Mouse (Mus musculus) layer of hippocampus, adult 18-20 months (tissue): Measurements from ENCODE around the gene Snw1. TPM values are rescaled to one million over a fixed set of nuclear protein-coding genes. Genes with fewer than 3 reads are reported as not detected.
"Not testable (repeated sequence)": the region's sequence is repeated elsewhere in the genome, so short reads cannot be mapped to it uniquely, and the experiment has no call there.

Experiments
- DNase-seq, 2 experiments: peaks; one replicate each; pipeline ENCODE4 v3.0.0; 2022; ENCODE audit warnings: low spot score in 2 of 2
- long read RNA-seq: library from polyadenylated mRNA; stranded (forward); transcript quantifications from one replicate; pipeline ENCODE4 v2.0.0, GENCODE M21; 2021
- total RNA-seq, 2 experiments: library from RNA; stranded (reverse); gene quantifications; 2 replicates each; pipeline ENCODE4 v1.2.3; 2021

Gene Snw1
- total RNA-seq = 10 to 100 TPM; 62.3 to 68.8 TPM
- long read RNA-seq, full-length matches to known transcripts = 84 of 100 reads
- long read RNA-seq, partial matches to known transcripts = 10 of 100 reads
- long read RNA-seq, other reads (novel, unspliced or antisense) = 6 of 100 reads

GRCm38 (mm10) chr12:87471964-87472786, at the start of gene Snw1:
Gene Snw1, minus strand, starts transcription at chr12:87472274.
- peak; percentile 93 to 97 for DNase-seq

- DNase-seq = not testable (repeated sequence)
Measured at GRCm38 (mm10) chr12:87519616-87520015, 47.5 kb upstream of the Snw1 start.

- not testable (repeated sequence) for DNase-seq
Measured at GRCm38 (mm10) chr12:87514016-87514415, 41.9 kb upstream of the Snw1 start, which contains the start of gene Gm8300. Gene Gm8300, plus strand, starts transcription at chr12:87514316.

DNA sequence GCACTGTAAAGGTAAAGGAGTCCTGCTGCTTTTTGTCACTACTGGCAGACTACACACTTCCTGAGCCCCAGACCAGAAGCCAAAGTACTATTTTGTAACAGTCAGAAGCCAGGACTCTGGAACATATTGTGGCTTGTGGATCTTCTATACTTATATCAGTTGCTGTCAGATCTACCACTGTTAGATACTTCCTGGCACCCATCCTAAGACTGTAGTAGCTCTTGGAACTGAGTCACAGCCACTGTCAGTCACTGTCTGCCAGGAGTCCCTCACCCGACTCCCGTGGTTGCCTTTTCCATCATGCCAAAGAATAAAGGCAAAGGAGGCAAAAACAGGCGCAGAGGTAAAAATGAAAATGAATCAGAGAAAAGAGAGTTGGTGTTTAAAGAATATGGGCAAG, 22.3 kb upstream of the Snw1 start, which contains the start of gene Gm5788:
Gene Gm5788 (plus strand): TSS at position 301 of the 400 bp plus-strand sequence.
- DNase-seq = not testable (repeated sequence)

DNA sequence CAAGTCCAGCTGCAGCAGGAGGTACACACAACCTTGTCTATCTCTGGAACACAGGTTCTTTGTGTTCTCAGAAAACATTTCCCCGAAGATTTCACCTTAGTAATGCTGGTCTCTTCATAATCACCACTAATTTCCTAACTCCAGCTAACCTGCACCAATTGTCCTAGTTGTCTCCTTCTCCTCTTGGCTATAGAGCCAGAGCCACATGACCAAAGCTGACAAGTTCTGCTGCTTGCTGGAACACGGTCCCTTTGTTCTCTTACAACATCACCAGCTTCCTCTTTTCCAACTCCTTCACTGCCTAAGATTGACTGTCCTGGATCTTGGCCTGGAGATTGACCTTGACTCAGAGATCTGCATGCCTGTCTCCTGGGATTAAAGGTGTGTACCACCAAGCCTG, 16.6 kb upstream of the Snw1 start:
- DNase-seq = not testable (repeated sequence)

GRCm38 (mm10) chr12:87482482-87482881, 10.4 kb upstream of the Snw1 start:
- DNase-seq = not testable (repeated sequence)

DNA sequence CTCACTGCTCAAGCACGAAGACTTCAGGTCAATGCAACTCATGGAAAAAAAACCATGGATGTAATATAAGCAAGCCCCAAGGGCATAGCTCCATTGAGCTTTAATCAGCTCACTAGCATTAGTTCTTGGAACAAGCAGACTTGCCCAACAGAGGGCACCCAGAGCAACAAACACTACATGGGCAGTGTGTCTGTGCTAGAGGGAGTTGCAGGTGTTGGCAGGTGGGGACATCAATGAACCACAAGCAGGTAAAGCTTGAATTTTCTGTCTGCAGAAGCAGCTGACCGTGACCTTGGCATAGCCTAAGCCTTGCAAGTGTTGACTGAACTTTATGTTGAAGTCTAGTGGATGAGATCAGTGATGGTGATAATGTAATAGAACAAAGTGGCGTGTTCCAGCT, 2.7 kb upstream of the Snw1 start:
- DNase-seq = no peak

DNA sequence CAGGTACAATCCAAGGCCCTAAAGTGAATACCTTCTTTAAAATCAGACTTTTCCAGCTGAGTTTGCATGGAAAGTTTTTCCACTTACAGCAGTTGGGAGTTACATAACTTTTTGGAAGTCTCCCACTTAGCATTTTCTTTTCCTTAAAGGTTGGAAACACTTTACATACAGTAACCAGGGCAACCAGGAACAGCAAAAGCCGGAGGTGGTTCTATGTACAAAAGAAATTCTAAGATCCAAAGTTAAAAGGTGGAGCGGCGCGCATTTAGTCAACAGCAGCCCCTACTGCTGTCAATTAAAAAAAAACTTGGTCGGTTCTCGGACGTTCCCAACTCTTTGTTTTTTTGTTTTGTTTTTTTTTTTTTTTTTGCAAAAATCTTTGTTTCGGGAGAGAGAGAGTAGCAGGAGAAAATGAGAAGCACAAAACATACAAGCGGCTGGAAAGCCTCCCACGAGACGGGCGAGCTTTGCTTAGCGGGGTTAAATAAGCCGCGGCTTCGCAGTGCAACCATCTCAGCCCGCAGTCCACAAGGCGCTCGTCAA, 582 bp downstream of the Snw1 start:
- peak in 1 of 2 experiments; percentile 35 for DNase-seq

DNA sequence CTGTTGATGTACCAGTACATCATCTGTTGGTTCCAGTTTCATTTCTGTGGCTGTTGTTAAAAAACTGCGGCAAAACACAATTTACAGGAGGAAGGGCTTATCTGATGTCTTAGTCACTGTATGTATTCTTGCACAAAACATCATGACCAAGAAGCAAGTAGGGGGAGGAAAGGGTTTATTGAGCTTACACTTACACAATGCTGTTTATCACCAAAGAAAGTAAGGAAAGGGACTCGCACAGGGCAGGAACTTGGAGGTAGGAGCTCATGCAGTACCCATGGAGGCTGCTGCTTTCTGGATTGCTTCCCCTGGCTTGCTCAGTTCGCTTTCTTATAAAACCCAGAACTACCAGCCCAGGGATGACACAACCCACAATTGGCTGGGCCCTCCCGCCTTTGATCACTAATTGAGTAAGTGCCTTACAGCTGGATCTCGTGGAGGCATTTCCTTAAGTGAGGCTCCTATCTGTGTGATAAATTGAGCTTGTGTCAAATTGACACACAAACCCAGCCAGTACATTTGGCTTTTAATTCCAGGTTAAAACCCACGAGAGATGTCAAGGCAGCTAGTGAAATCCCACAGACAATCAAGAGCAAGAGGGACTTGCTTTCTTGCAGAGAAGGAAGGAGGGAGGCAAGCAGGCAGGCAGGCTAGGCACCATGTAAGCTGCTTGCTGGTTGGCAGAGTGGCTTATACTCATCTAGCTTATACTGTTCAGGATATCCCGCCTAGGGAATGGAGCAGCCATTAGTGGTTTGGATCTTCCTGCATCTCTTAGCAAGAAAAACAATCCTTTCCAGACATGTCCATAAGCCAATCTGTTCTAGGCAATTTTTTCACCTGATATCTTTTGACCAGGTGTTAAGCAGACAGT, 1.6 kb downstream of the Snw1 start:
- DNase-seq = no peak

DNA sequence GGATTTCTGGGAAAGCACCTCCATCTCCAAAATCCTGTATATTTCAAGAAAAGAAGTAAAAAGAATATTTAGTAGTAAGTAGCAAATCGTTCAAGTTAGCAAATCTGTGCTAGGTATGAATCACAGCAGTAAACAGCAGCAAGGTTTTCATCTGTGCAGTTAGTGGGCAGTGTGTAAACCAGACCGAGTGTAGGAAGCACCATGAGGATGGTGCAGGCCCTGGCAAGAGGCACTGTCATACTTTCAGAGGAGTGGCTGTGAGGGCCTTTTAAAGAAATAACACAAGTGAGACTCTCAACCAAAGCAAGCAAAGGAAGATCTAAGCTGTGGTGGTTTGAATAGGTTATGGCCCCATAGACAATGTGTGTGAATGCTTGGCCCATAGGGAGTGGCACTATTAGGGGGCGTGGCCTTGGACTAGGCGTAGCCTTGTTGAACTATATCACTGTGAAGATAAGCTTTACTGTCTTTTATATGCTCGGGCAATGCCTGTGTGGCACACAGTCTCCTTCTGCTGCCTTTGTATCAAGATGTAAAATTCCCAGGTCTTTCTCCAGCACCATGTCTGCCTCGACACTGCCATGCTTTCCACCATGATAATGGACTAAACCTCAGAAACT, 7.3 kb downstream of the Snw1 start:
- no peak for DNase-seq

DNA sequence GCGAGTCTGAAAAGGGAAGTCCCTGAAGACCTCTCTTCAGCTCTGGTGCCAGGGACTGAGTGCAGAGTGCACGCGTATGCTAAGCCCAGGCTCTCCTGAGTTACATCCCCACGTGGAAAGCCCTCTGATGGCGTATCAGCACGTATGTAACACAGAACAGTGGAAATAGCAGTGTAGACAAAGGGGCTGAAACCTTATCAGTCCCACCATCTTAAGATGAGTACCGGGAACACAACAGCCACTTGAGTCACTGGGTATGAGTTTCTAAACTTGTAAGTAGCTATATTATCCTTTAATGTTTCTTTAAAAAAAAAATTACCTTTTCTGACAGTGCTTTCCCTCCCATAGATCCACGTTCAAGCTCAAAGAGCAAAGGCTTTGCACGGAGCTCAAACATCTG, 22.6 kb downstream of the Snw1 start:
- DNase-seq = no peak

GRCm38 (mm10) chr12:87444211-87444610, 27.9 kb downstream of the Snw1 start:
- DNase-seq = no peak

- peak; percentile 88 to 95 for DNase-seq
Measured at GRCm38 (mm10) chr12:87443700-87444122, 28.4 kb downstream of the Snw1 start, which contains the start of the genes Slirp and Alkbh1. Gene Slirp, plus strand, starts transcription at chr12:87443896. Gene Alkbh1, minus strand, starts transcription at chr12:87444017.

GRCm38 (mm10) chr12:87443115-87443699, 28.9 kb downstream of the Snw1 start:
- DNase-seq = no peak

DNA sequence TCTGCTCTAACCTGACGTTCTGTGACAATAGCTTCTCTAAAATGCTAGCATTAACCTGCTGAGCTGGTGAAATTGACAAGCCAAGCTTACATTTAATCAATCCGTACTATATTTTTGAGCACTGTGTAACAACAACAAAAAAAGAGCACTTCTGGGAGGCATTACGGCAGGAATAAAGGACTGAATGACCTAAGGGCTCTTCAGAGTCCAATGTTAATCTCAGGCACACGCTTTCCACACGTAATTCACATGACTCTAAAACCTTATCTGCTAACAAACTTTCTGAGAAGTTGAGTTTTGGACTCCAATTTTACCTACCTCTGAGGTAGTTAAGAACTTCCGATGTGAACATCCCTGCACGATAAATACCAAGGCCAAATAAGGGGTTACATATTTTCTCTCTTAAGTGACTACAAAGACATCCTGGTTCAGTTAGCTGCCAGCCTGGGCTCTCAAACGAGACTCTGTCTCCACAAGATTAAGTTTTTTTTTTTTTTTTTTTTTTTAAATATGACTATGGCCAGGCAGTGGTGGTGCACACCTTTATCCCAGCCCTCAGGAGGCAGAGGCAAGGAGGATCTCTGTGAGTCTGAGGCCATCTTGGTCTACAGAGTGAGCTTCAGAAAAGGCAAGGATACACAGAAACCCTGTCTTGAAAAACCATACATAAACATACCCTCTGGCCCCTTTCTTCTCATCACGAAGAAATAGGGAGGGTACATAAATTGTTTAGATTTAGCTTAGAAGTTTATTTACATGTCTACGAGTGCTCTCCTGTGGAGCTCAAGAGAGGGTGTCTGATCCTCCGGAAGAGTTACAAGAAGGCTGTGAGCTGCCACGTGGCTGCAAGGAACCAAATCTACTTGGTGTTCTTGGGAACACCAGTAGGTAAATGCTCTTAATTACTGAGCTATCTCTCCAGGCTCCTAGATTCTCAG, 29.6 kb downstream of the Snw1 start:
- DNase-seq = no peak

DNA sequence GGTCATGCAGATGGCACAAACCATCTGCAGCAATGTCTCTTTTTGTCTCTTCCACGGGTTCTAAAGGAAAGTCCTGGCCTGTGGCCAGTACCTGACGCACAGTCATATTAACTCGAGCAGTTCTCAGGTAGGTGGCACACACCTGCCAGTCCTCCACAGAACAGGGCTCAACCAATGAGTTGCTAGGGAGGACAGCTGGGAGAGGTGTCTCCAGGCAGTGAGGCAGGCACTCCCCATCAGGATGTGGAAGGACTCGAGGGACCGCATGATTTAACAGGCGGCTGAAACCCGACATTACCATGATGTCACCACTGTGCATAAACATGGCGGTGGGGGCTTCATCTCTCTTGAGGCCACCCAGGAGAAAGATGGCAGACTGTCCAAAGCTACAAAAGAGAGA, 43.2 kb downstream of the Snw1 start:
- DNase-seq = no peak

- no peak for DNase-seq
Measured at GRCm38 (mm10) chr12:87428295-87428694, 43.8 kb downstream of the Snw1 start.

GRCm38 (mm10) chr12:87426354-87427031, 45.6 kb downstream of the Snw1 start:
- DNase-seq = no peak

DNA sequence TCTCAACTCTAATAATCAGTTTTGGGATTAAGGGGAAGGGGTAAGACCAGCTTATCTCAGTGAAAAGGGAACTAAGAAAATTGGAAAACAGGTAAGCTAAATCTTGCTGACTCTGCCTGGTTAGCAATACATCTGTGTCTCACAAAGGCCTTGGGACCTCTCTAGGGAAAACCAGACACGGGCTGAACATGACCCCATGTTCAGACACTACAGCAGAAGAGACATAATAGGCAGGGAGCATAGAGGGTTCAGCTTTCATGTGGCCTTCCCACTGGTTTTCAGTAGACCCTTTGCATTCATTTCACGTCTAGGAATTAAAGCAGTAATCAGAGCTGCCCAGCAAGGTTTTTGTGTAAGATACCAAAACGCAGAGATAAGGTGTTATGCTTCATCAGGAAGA, 47.6 kb downstream of the Snw1 start:
- DNase-seq = no peak
